Mouse (Mus musculus) monocyte, adult 2 months (primary cell): ENCODE results near the gene Wdr95.
"Not testable (repeated sequence)": the region's sequence is repeated elsewhere in the genome, so short reads cannot be mapped to it uniquely, and the experiment has no call there.

Experiments used
- DNase-seq, 2 experiments: peaks; one replicate each; pipeline ENCODE4 v3.0.0; 2022; ENCODE audit warnings: low spot score in 2 of 2, low read depth in 1 of 2

Gene Wdr95

DNA sequence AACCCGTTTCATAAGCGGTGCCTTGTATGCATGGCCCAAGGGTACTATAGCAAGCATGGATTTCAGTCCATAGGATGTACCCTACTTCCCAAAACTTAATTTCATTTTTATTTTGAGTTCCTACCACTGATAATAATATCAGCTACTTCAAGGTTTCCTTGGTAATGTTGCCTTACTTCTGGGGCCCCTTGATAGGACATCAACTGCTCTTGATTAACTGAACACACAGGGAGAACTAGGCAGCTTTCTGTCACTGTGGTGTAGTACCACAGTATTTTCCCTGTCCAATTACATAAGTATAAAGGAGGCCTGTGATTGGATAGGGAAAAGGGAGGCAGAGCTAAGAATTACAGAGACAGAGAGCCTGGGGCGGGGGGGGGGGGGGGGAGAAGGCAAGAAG lies 13.6 kb upstream of the Wdr95 start:
- no peak for DNase-seq

DNA sequence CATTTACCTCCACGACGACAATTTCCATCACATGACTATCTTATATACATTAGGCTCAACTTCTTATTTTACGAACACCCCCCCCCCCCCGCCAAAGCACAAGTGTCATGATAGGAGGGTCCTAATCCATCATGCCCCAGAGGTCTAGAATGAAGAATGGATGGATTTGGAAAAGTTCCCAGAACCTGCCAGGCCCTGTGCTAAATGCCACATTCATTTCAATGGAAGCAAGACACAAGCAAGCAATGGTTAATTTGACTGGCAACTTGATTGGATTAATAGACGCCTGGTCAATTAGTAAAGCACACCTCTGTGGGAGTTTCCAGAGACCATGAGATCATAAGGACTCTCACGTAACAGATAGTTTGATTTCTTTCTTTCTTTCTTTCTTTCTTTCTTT lies 11.4 kb upstream of the Wdr95 start:
- DNase-seq, result no peak

- DNase-seq, result no peak
Observed at GRCm38 (mm10) chr5:149520806-149521205, 7.7 kb upstream of the Wdr95 start.

GRCm38 (mm10) chr5:149523856-149524241 lies 4.6 kb upstream of the Wdr95 start:
- no peak for DNase-seq

GRCm38 (mm10) chr5:149524242-149524858 lies 4.1 kb upstream of the Wdr95 start:
- DNase-seq, result peak; percentile 13 to 27

GRCm38 (mm10) chr5:149525055-149525785 lies 3.3 kb upstream of the Wdr95 start:
- no peak for DNase-seq

- DNase-seq, result no peak
Observed at GRCm38 (mm10) chr5:149526467-149526951, 2.0 kb upstream of the Wdr95 start.

DNA sequence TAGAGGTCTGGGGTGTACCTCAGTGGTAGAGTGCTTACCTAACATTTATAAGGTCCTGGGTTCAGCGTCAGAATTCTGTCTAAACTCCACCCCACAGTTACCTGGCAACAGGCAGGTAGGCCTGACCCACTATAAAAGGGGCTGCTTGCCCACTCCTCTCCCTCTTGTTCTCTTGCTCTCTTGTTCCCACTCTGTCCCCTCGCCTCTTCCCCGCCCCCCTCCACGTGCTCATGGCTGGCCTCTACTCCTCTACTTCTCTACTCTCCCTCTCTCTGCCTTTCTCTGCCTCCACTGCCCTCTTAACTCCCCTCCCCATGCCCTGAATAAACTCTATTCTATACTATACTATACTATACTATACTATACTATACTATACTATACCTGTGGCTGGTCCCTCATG lies 1.2 kb upstream of the Wdr95 start:
- not testable (repeated sequence) for DNase-seq

- DNase-seq, result no peak
Observed at GRCm38 (mm10) chr5:149533847-149534246, 5.4 kb downstream of the Wdr95 start.

GRCm38 (mm10) chr5:149536005-149536404 lies 7.5 kb downstream of the Wdr95 start:
- DNase-seq, result no peak

DNA sequence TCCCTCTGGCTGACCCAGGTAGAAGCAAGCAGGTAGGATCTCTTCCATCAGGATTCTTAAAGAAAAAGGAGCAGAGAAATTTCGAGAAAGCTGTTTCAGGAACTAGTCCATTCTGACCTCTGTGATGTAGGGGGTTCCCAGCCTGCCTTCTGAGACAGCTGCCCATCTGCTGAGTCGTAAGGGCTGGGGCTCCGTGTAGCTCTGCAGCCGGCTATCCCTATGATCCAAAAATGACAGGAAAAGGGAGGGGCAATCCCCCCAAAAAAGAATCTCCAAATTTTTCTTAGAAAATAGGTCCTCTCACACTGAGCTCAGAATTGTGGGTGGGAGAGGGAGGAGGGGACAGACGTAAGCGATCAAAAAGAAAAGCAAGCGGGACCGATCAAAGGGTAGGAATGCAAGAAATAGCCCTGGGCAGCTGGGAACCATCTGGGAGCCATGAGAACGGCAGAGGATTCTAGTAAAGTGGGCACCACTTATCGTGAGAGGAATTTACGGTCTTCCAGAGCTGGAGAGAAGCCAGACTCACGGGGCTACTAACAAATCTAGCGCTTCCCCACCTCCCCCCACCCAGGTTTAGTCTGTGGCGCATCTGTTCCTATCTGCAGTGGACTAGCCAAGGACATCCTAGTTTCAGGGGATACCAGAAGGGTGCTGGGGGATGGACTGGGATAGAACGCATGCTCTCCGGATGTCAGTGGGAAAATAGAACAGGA lies 9.5 kb downstream of the Wdr95 start:
- no peak for DNase-seq

GRCm38 (mm10) chr5:149538531-149538930 lies 10.1 kb downstream of the Wdr95 start:
- DNase-seq, result no peak

- DNase-seq, result no peak
Observed at GRCm38 (mm10) chr5:149539051-149539450, 10.6 kb downstream of the Wdr95 start.

DNA sequence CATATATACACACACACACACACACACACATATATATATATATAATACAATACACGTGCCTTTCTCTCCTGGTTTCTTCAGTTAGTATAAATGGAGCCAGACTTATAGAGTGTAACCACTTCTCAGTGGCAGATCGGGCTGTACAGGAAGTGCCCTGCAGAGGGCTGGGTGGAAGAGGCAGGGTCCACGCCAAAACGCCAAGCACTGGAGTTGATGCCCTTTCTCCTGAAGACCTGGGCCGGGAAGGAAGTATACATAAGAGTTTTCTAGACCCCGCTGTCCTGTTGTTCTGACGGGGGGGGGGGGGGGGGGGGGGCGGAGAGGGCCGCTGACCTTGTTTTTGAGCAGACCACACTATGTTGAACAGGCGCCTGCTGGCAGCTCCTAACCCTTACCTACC lies 22.7 kb downstream of the Wdr95 start:
- DNase-seq, result no peak

GRCm38 (mm10) chr5:149552742-149553141 lies 24.3 kb downstream of the Wdr95 start:
- DNase-seq, result no peak

GRCm38 (mm10) chr5:149553373-149553772 lies 24.9 kb downstream of the Wdr95 start:
- DNase-seq, result no peak

- no peak for DNase-seq
Observed at GRCm38 (mm10) chr5:149554397-149554796, 25.9 kb downstream of the Wdr95 start.

DNA sequence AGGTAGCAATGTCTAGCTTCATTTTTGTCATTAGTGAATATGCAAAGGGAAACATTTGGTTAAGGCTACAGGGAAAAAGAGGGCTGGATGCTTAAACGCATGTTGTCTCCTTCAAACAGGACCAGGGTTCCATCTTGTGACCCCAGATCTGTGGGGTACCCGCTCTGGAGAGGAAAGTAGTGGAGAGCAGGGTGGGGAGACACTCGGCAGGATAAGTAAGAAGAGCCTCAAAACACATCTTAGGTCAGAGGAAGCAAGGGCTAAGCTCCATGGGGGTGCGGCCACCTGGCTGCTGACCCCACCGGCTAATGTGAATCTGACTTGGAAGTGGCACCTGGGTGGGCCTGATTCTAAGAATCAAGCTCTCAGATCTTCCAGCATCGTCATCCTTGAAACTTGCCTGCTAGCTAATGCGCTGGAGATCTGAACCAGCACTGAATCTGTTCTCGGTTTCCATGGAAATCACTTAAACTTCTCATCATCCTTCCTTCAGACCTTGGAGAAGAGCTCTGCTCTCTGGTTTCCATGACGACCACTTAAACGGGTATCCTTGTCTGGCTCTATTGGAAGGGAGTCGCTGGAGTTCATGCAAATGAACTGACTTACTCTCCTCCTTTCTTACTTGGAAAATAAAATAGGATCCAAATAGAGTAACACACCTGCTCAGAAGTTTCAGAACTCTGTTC lies 32.6 kb downstream of the Wdr95 start:
- no peak for DNase-seq

- DNase-seq, result no peak
Observed at GRCm38 (mm10) chr5:149566026-149566425, 37.5 kb downstream of the Wdr95 start.

DNA sequence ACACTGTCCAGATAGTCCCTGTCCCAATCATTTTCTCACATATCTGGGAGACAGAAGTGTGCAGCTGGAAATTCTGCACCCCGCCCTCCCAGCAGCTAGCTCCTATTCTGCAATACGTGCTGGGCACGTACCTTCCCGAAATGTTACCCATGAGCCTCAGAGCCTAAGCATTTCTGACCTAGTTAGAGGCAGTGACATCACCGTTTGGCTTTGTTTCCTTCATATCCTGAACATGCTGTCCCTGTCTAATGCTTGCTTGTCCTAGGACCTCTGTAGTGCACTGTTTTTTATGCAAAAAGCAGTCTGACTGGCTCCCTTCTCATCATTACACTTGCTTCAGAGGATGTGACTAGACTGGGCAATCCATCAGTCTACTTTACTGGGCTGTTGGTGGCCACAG lies 38.5 kb downstream of the Wdr95 start:
- DNase-seq, result no peak

- DNase-seq, result no peak
Observed at GRCm38 (mm10) chr5:149568993-149569392, 40.5 kb downstream of the Wdr95 start.

- no peak for DNase-seq
Observed at GRCm38 (mm10) chr5:149576977-149577376, 48.5 kb downstream of the Wdr95 start.
